Mouse (Mus musculus) cerebellum, adult 2 months (tissue): ENCODE results near the gene Pik3c2g.

Source experiments
- CTCF ChIP-seq: fragments of 200-500 bp; IDR thresholded peaks from 2 replicates; pipeline ENCODE4 v1.5.1; 2011; ENCODE audit warnings: low read depth, mild to moderate bottlenecking, control low read depth, low read length, moderate library complexity, borderline replicate concordance; ENCODE audit not compliant: insufficient read depth
- POLR2A ChIP-seq: fragments of 200-500 bp; IDR thresholded peaks from 2 replicates; pipeline ENCODE4 v1.6.1; 2011; ENCODE audit warnings: low read length, control low read depth, borderline replicate concordance; ENCODE audit not compliant: insufficient read depth

GRCm38 (mm10) chr6:139748091-139748771, 161.2 kb downstream of the Pik3c2g start:
- no peak for TF ChIP-seq POLR2A
- TF ChIP-seq CTCF = no peak
